Mouse (Mus musculus): ENCODE measurements around the gene Itgb7.

Itgb7 gene

DNA sequence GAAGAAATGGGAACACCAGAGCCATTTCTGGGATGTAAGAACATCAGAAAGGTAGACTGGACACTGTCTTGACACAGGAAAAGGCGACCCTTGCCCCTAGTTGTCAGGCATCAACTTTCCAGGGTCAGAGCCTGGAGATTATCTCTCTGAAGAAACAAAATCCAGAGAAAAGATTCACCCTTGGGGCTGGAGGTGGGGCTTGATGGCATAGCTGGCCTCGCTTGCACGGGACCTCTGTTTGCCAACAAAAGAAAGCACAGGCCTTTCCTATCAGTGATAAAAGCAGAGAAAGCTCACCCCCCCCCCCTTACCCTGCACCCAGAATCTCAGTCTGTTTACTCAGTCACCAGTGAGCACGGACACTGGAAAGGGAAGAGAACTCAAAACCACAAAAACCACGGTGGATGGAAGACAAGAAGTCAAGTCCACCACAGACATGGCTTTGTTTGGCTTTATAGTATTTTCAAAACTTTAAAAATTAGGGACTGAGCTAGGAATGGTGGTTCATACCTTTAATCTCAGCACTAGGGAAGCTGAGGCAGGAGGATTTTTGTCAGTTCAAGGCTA is 38.8 kb downstream of the Itgb7 start:
- DNase-seq (ENCODE audit: low spot score): no peak

DNA sequence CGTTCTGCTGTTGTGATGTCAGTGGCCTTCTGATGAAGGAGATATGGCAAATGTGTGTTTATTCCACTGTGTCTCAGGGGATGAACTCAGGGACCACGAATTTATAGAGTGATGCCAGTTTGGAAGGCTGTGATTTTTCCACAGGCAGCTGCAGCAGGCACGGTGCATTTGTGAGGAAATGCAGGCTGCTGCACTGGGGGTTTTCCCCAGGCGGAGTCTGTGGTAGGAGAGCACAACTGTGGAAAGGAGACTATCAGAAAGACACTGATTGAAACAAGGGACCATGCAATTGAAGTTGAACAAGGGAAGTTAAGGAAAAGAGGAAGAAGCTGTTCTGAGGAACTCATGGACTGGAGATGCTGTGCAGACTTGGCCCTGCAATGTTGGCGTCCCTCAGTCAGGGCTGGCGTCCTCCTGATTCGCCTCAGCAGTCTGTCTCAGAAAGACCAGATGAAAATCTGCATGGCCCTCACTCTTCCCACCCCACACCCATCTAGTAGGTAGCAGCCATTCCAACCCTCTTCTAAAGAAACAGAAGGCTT is 39.4 kb downstream of the Itgb7 start:
- no peak for DNase-seq (ENCODE audit: low spot score)

DNA sequence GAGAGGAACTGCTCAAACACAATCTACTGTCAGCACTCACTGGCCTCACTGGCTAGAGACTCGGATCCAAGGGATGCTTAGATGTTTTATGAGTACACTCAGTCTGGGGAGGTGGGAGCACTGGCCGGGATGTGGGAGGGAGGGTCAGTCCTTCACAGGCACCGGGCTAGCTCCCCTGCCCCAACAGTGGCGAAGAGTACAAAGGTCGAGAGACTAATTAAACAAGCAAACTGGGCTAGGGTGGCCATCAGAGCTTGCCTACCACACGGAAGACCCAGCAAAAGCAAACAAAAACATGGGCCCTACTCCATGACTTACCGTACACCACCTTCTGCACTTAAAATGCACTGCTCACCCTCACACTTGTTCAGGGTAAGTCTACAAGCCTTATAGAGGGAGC is 40.0 kb downstream of the Itgb7 start:
- DNase-seq (ENCODE audit: low spot score): no peak

DNA sequence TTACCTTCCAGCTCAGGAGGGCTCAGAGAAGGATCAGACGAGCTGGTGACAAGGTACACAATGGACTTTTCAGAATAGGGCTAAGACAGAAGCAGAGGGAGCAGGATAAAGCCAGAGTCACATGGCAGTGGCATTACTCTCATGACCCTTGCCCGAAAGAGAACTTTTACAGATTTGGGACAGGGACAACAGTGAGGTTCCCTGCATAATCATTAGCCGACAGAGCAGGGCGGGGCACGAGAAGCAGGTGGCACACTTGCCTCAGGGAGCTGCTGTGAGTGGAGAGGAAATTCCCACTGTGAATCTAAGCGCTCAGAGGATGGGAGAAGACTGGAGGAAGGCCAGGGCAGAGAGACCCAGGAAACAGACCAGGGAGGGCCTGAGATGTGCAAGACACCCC is 42.9 kb downstream of the Itgb7 start:
- DNase-seq (ENCODE audit: low spot score): no peak

DNA sequence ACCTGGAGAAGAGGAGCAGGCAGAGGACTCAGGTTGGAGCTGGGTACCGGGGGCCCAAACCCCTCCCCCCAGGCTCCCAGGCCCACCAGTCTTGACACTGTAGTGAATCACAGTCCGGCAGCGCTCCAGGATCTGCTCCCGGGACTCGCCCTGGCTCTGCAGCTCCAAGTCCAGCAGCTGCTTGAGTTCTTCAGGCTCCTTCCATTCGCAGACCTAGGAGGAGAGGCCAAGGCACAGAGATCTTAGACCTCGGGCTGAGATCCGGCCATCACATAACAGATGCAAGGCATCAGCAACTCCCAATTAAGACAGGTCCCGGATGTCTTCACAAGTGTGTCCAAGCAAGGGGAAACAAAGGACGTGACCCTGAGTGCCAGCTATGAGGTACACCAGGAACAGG is 43.6 kb downstream of the Itgb7 start:
- DNase-seq (ENCODE audit: low spot score): peak; percentile 65

DNA sequence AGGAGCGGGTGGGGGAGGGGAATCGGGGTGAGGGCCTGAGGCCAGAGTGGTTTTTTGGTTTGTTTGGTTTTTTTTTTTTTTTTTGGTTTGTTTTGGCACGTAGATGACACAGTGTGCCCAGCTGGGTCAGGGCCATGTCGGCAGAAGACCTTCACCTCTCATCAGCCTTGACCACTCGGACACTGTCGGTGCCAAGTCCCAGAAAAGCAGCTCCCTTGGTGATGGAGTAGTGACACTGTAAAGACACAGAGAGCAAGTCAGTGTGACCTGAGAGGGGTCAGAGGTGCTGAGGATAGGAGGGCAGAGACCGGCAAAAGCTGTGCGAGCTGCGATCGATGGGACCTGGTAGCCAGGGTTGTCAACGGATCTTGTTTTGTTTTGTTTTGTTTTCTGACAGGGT is 45.5 kb downstream of the Itgb7 start:
- no peak for DNase-seq (ENCODE audit: low spot score)

DNA sequence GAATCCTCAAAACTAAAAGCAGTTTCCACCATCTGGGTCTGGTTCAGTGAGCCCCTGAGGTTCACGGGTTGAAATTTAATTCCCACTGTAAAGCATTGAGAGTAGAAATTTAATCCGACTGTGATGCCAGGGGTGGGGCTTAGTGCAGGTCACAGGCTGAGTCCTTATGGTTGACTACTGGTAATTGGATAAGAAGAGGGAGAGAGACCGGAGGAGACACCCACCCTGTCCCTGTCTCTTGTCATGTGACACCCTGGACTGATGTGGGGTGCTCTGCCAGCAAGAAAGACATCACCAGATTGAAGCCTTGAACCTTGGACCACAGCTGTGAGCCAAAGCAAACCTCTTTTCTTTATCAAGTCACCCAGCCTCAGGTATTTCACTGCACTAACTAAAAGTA is 48.7 kb downstream of the Itgb7 start:
- no peak for DNase-seq (ENCODE audit: low spot score)

DNA sequence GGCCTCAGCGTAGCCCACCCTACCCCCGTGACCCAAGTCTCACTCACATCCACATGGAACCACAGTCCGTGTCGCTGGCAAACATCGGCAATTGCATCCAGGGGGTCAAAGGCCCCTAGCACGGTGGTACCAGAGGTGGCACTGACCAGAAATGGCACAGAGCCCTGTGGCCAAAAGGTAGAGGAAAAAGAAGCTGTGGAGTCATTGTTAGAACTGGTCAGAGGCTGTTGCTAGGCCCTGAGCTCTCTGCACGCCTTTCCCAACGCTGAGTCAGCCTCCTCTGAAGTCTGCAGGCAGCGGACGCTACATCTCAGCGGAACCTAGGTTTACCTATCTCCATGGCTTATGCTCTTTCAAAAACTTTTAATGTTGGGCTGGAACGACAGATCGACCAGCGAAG is 51.8 kb downstream of the Itgb7 start:
- DNase-seq (ENCODE audit: low spot score): no peak

DNA sequence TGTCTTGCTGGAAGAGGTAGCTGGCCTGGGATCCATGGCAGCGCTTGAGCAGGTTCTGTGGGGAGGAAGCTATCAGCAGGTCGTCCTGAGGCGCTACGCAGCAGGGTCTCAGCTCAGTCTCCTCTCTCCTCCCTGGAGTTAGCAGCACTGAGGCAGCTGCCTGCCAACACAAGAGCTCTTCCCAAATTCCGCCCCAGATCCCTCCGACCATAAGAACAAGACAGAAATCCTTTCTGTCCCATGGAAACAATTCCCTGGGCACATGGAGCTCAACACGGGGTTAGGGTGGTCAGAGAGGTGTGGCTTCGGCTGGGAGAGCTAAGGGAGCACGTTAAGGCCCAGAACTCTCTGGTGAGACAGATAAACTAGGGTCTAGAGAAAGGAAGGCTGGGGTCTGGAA is 52.6 kb downstream of the Itgb7 start:
- DNase-seq (ENCODE audit: low spot score): no peak

DNA sequence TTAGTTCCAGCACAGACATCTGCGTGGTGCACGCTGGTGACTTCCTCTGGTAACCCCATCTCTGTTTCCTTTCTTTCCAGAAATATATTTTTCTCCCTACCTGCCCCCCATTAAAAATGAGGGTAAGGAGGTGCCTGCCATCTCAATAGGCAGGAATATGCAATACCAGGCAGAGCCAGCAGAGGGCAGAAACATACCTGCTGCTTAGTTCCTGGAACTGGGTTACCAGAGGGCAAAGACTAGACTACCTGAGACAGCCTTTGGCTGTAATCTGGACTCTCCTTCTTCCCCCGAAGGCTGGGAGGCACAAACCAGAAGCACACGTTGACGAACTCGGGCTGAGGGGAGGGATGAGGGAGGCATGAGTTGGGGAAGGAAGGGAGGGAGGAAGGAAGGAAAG is 53.5 kb downstream of the Itgb7 start:
- DNase-seq (ENCODE audit: low spot score): peak; percentile 83

DNA sequence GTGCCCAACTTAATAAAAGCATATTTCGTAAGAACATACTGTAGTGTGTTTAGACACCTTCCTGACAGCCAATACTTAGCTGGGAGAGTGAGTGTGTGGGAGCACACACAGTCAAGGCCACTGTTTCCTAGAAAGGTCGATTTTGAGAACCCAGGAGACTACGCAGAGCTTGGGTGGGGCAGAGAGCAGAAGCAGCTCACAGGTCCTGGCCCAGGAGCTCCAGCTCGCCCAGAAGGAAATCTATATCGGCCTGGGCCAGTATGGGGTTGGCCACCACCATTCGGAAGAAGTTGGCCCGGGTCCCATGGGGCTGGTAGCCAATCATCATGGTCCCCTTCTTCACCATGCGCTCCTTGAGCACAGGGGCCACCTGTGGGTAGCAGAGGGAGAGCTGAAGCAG is 54.3 kb downstream of the Itgb7 start:
- no peak for DNase-seq (ENCODE audit: low spot score)

DNA sequence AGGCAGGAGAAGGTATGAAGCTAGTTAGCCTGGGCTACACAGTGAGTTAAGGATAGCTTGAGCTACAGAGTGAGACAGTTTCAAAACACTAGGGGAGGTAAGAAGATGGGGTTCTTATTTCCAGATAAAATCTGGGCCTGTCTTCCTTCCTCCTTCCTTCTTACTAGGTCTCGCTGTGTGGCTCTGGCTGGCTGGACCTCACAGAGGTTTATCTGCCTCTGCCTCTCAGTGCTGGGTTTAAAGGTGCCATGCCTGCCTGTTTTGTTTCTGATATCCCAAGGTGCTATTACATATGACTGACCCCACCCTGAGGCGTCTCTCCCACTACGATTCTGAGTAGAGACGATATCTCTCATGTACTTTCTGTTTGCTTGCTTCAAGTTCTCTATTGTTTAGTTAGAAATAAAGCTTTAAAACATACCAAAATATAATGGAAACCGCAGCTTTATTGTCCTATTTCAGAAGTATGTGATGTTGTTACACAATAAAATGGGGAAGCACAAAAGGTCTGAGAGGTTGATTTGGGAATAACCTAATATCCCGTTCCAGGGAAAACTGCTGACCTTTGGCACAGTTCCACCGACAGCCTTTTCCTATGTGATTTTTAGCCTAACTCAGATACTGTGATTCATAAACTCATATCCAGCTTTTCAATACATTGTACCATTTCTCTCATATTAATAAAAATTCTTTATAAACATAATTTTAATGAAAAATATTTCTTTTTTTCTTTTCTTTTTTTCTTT is 55.0 kb downstream of the Itgb7 start:
- no peak for DNase-seq (ENCODE audit: low spot score)

DNA sequence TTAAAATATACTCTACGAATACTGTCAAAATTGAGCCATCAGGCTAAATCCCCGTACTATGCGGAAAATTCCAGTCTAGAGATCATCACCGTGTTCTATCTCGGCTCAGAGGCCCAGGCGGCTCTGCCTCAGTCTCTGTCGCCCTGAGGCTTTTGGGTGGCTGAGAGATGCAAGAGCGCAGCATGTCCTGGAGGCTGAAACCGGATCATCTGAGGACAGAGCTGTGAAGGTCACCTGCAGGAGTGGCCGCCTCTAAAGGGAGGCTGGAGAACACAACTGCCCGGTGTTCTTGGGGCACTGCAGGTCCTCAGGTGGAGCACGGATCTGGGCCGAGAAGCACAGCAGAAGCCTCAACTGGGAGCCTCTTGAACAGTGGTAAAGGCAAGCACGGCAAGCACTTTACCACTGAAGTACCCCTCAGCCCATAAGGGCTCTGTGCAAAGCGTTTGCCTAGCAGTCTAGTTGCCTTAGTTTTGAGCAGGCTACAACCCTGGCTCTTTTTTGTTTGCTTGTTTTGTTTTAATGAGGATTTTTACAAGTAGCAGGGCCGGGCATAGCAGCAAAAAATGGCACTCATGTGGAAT is 55.9 kb downstream of the Itgb7 start:
- DNase-seq (ENCODE audit: low spot score): peak; percentile 54

DNA sequence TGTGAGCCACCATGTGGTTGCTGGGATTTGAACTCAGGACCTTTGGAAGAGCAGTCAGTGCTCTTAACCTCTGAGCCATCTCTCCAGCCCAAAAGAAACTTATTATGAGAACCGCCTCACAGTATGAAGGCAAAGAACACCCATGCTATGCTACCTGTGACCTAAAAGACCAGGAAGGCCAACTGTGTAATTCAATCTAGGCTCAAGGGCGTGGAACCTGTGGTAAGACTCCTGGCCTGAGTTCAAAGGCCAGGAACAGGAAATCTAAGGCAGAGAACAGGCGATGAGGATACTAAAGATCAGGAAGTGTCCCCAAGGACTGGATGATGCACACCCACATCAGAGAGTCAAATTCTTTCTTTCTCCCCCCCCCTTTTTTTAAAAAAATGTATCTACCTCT is 58.2 kb downstream of the Itgb7 start:
- no peak for DNase-seq (ENCODE audit: low spot score)

DNA sequence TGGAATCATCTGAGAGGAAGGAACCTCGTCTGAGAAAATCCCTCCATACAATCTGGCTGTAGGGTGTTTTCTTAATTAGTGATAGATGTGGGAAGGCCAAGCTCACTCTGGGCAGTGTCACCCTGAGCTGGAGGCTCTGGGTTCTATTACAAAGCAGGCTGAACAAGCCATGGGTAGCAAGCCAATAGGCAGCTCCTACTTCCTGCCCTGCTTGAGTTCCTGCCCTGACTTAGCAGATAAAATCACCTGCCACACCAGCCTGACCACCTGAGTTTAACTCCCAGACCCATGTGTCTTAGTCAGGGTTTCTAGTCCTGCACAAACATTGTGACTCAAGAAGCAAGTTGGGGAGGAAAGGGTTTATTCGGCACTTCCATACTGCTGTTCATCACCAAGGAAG is 62.7 kb downstream of the Itgb7 start:
- DNase-seq (ENCODE audit: low spot score): no peak

DNA sequence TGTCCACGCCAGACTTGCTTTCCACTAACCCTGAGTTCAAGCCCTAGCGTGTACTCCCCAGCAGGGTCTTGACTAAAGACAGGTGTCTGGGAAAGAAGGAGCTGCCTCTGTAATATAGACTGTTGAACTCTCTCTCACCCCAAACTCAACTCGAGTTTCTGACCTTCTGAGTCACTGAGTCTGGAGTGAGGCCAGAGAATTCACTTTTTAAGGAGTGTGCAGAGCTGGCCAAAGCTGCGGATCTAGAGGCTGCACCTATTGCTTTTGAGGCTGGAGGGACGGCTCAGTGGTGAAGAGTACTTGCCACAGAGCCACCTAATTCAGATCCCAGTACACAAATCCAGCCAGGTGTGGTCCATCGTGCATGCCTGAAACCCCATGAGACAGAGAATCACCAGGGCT is 64.1 kb downstream of the Itgb7 start:
- DNase-seq (ENCODE audit: low spot score): peak; percentile 65

All from lung, postnatal 25 days (tissue).